Mouse (Mus musculus) limb, embryonic 15.5 days (tissue): ENCODE results near the gene Lypd8. TPM values are rescaled to one million over a fixed set of nuclear protein-coding genes. Genes with fewer than 3 reads are reported as not detected.

Experiments used
- ATAC-seq: fragments of 200-750 bp; cut with Nextera tagmentation; 2 replicates; pipeline ENCODE4 v1.8.0; 2017; ENCODE audit warnings: low read depth, moderate TSS enrichment; ENCODE audit not compliant: insufficient number of reproducible peaks, low FRiP score, low TSS enrichment
- H3K27ac ChIP-seq: fragments of 300-500 bp; sonication (generic); 2 replicates; pipeline ENCODE4 v1.5.1; 2015; ENCODE audit warnings: moderate library complexity, mild to moderate bottlenecking, inconsistent platforms
- H3K27me3 ChIP-seq: fragments of 300-500 bp; sonication (generic); 2 replicates; pipeline ENCODE4 v1.6.1; 2015; ENCODE audit warnings: inconsistent platforms
- H3K36me3 ChIP-seq: fragments of 300-500 bp; sonication (generic); 2 replicates; pipeline ENCODE4 v1.6.1; 2015; ENCODE audit warnings: inconsistent platforms
- H3K4me1 ChIP-seq: fragments of 300-500 bp; sonication (generic); 2 replicates; pipeline ENCODE4 v1.6.1; 2015; ENCODE audit warnings: inconsistent platforms
- H3K4me2 ChIP-seq: fragments of 300-500 bp; sonication (generic); 2 replicates; pipeline ENCODE4 v1.6.1; 2015; ENCODE audit warnings: mild to moderate bottlenecking, inconsistent platforms
- H3K4me3 ChIP-seq: fragments of 300-500 bp; sonication (generic); 2 replicates; pipeline ENCODE4 v1.5.1; 2015; ENCODE audit warnings: mild to moderate bottlenecking, inconsistent platforms
- H3K9ac ChIP-seq: fragments of 300-500 bp; sonication (generic); 2 replicates; pipeline ENCODE4 v1.6.1; 2015; ENCODE audit warnings: inconsistent platforms
- H3K9me3 ChIP-seq: fragments of 300-500 bp; sonication (generic); 2 replicates; pipeline ENCODE4 v1.6.1; 2016; ENCODE audit warnings: inconsistent platforms
- WGBS: fragments of 180-500 bp; shearing (Covaris S2); methylation state at CpG from one replicate; pipeline ENCODE4 v1.1.7; 2015; 5-methylcytosine and 5-hydroxymethylcytosine counted together
- polyA plus RNA-seq: library from polyadenylated mRNA; unstranded; fragments of >200 nt; fragmentation: Nextera tagmentation; extraction: Ambion mirVana; gene quantifications from 2 replicates; pipeline ENCODE4 v1.2.1, GENCODE M21; 2015

Lypd8 gene
- polyA plus RNA-seq, 1 experiment from 2014 or later, result not detected

- no peak overlapping the region for H3K4me3 ChIP-seq
- H3K9ac ChIP-seq, result no peak overlapping the region
- no peaks in the 10 kb centered on the region for H3K9me3 ChIP-seq
- no peaks in the 10 kb centered on the region for H3K27me3 ChIP-seq
- no peak overlapping the region for H3K4me2 ChIP-seq
- WGBS, result 56% methylated on average over 5 of the region's 5 CpGs
- no peaks in the 10 kb centered on the region for H3K36me3 ChIP-seq
- H3K27ac ChIP-seq, result no peak overlapping the region
- no peak for ATAC-seq
- peaks cover 2% of the 10 kb centered on the region; the same call in 1 of the 2 replicates for H3K4me1 ChIP-seq
Measured at GRCm38 (mm10) chr11:58400655-58401054, 21.8 kb downstream of the Lypd8 start.

GRCm38 (mm10) chr11:58408066-58408465 lies 29.2 kb downstream of the Lypd8 start:
- no peaks in the 10 kb centered on the region for H3K36me3 ChIP-seq
- no peaks in the 10 kb centered on the region for H3K9me3 ChIP-seq
- no peak overlapping the region for H3K27ac ChIP-seq
- ATAC-seq, result no peak
- H3K4me3 ChIP-seq, result no peak overlapping the region
- H3K4me1 ChIP-seq, result no peaks in the 10 kb centered on the region
- WGBS, result 55% methylated on average over 3 of the region's 3 CpGs
- H3K27me3 ChIP-seq, result no peaks in the 10 kb centered on the region
- H3K9ac ChIP-seq, result no peak overlapping the region
- H3K4me2 ChIP-seq, result no peak overlapping the region

- Histone ChIP-seq H3K4me3 (no peak overlapping the region), H3K4me1 (no peaks in the 10 kb centered on the region), H3K27me3 (no peaks in the 10 kb centered on the region), H3K4me2 (no peak overlapping the region), H3K9me3 (no peaks in the 10 kb centered on the region), H3K36me3 (no peaks in the 10 kb centered on the region), H3K9ac (no peak overlapping the region), H3K27ac (no peak overlapping the region)
- ATAC-seq, result no peak
- 54% methylated on average over 3 of the region's 3 CpGs for WGBS
Measured at GRCm38 (mm10) chr11:58418336-58418735, 39.5 kb downstream of the Lypd8 start.

- Histone ChIP-seq H3K36me3 (no peaks in the 10 kb centered on the region), H3K9ac (no peak within 1 kb of the TSS), H3K4me2 (no peak within 1 kb of the TSS), H3K4me3 (no peak within 1 kb of the TSS), H3K27ac (no peak within 1 kb of the TSS), H3K27me3 (no peaks in the 10 kb centered on the region), H3K9me3 (no peaks in the 10 kb centered on the region), H3K4me1 (no peaks in the 10 kb centered on the region)
- ATAC-seq, result no peak
- 26% methylated on average over 1 of the region's 1 CpGs for WGBS
Measured at GRCm38 (mm10) chr11:58420815-58421214, 42.0 kb downstream of the Lypd8 start, which contains the start of gene 1810065E05Rik. 1810065E05Rik (plus strand) TSS chr11:58421111.

GRCm38 (mm10) chr11:58432259-58432658 lies 53.4 kb downstream of the Lypd8 start, which contains the start of gene Gm12253:
Gm12253 (plus strand) TSS chr11:58432559.
- H3K27ac ChIP-seq, result no peak within 1 kb of the TSS
- no peaks in the 10 kb centered on the region for H3K36me3 ChIP-seq
- no peaks in the 10 kb centered on the region for H3K27me3 ChIP-seq
- WGBS, result 84% methylated on average over 3 of the region's 3 CpGs
- H3K4me3 ChIP-seq, result no peak within 1 kb of the TSS
- H3K4me1 ChIP-seq, result no peaks in the 10 kb centered on the region
- no peak for ATAC-seq
- no peaks in the 10 kb centered on the region for H3K9me3 ChIP-seq
- H3K4me2 ChIP-seq, result no peak within 1 kb of the TSS
- no peak within 1 kb of the TSS for H3K9ac ChIP-seq

- Histone ChIP-seq H3K27ac (no peak overlapping the region), H3K36me3 (no peaks in the 10 kb centered on the region), H3K9me3 (no peaks in the 10 kb centered on the region), H3K27me3 (no peaks in the 10 kb centered on the region), H3K4me3 (no peak overlapping the region), H3K4me2 (no peak overlapping the region), H3K4me1 (no peaks in the 10 kb centered on the region; the same call in 1 of the 2 replicates), H3K9ac (no peak overlapping the region)
- ATAC-seq, result no peak
- WGBS, result 18% methylated on average over 5 of the region's 5 CpGs
Measured at GRCm38 (mm10) chr11:58437866-58438265, 59.0 kb downstream of the Lypd8 start.

Other genes with a start within 250 kb of the Lypd8 start
- gene Gemin5, start 210.5 kb upstream of the Lypd8 start, polyA plus RNA-seq, result 14.7 and 17.4 TPM in 2 replicates
- 110 and 111 TPM in 2 replicates for gene Mrpl22, start 207.4 kb upstream of the Lypd8 start, polyA plus RNA-seq
- 6.6 and 12.8 TPM in 2 replicates for gene Igtp, start 179.5 kb upstream of the Lypd8 start, polyA plus RNA-seq
- gene Irgm2, start 179.4 kb upstream of the Lypd8 start, polyA plus RNA-seq, result 2.6 and 6.1 TPM in 2 replicates
- 2.5 and 2.8 TPM in 2 replicates for gene 4930438A08Rik, start 104.2 kb upstream of the Lypd8 start, polyA plus RNA-seq
- gene Zfp692, start 72.0 kb upstream of the Lypd8 start, polyA plus RNA-seq, result 33.3 and 36.4 TPM in 2 replicates
- gene Zfp672, start 48.7 kb upstream of the Lypd8 start, polyA plus RNA-seq, result 42.3 and 43.2 TPM in 2 replicates
- 36.8 and 39.9 TPM in 2 replicates for gene Sh3bp5l, start 48.3 kb upstream of the Lypd8 start, polyA plus RNA-seq
- gene 1810065E05Rik, start 42.1 kb downstream of the Lypd8 start, polyA plus RNA-seq, result not detected in 2 replicates
- gene Gm12253, start 53.5 kb downstream of the Lypd8 start, polyA plus RNA-seq, result not detected in 2 replicates
- not detected in 2 replicates for gene Lypd9, start 73.9 kb downstream of the Lypd8 start, polyA plus RNA-seq
- gene Olfr30, start 83.2 kb downstream of the Lypd8 start, polyA plus RNA-seq, result not detected in 2 replicates
- gene Olfr332, start 113.5 kb downstream of the Lypd8 start, polyA plus RNA-seq, result not detected in 2 replicates
- gene Olfr331, start 123.5 kb downstream of the Lypd8 start, polyA plus RNA-seq, result not detected in 2 replicates
- gene Olfr330, start 155.8 kb downstream of the Lypd8 start, polyA plus RNA-seq, result not detected in 2 replicates
- gene Olfr329-ps, start 167.4 kb downstream of the Lypd8 start, polyA plus RNA-seq, result not detected in 2 replicates
- gene Olfr328, start 176.6 kb downstream of the Lypd8 start, polyA plus RNA-seq, result not detected in 2 replicates
- gene Olfr224, start 191.5 kb downstream of the Lypd8 start, polyA plus RNA-seq, result not detected in 2 replicates
- gene Olfr325, start 198.7 kb downstream of the Lypd8 start, polyA plus RNA-seq, result not detected in 2 replicates
- gene Olfr324, start 216.1 kb downstream of the Lypd8 start, polyA plus RNA-seq, result not detected in 2 replicates
- gene 2210407C18Rik, start 237.0 kb downstream of the Lypd8 start, polyA plus RNA-seq, result not detected in 2 replicates